Mouse (Mus musculus): ENCODE measurements around the gene Syne3. TPM values are rescaled to one million over a fixed set of nuclear protein-coding genes. Genes with fewer than 3 reads are reported as not detected.

The Syne3 gene
- total and polyA plus RNA-seq, 3 experiments, result 2.3 to 8.5 (median 7.0) TPM

GRCm38 (mm10) chr12:105022776-105023175, 13.2 kb upstream of the Syne3 start:
- H3K4me1 ChIP-seq (ENCODE audit: control insufficient read depth, insufficient read depth, low read length), result peaks cover 4% of the 10 kb centered on the region
- DNase-seq, result no peak
- WGBS, result 95% methylated on average over 9 of the region's 9 CpGs
- H3K27me3 ChIP-seq (ENCODE audit: control insufficient read depth, insufficient read depth, low read length), result no peaks in the 10 kb centered on the region
- no peak for TF ChIP-seq CTCF (IDR thresholded peaks at IDR 0.05)
- no peak for TF ChIP-seq POLR2A (IDR thresholded peaks at IDR 0.05; ENCODE audit: insufficient read depth, low read depth, low read length)
- no peak for TF ChIP-seq EP300 (IDR thresholded peaks at IDR 0.05; ENCODE audit: insufficient read depth, low read depth, low read length)
- no peaks in the 10 kb centered on the region for H3K79me2 ChIP-seq (replicated peaks; ENCODE audit: control insufficient read depth, insufficient read depth, low read length)
- H3K9ac ChIP-seq (ENCODE audit: low read depth, low read length), result no peak overlapping the region
- H3K27ac ChIP-seq, result no peak overlapping the region
- no peaks in the 10 kb centered on the region for H3K36me3 ChIP-seq (ENCODE audit: control insufficient read depth, insufficient read depth, low read length)
- no peak overlapping the region for H3K4me3 ChIP-seq
- intact Hi-C loops (cut with DNase I), result no loop called here

GRCm38 (mm10) chr12:105022141-105022540, 12.5 kb upstream of the Syne3 start:
- TF ChIP-seq POLR2A (IDR thresholded peaks at IDR 0.05; ENCODE audit: insufficient read depth, low read depth, low read length) (no peak), CTCF (IDR thresholded peaks at IDR 0.05) (no peak), EP300 (IDR thresholded peaks at IDR 0.05; ENCODE audit: insufficient read depth, low read depth, low read length) (no peak)
- no peaks in the 10 kb centered on the region for H3K79me2 ChIP-seq (replicated peaks; ENCODE audit: control insufficient read depth, insufficient read depth, low read length)
- H3K27ac ChIP-seq, result no peak overlapping the region
- peaks cover 3% of the 10 kb centered on the region for H3K4me1 ChIP-seq (ENCODE audit: control insufficient read depth, insufficient read depth, low read length)
- H3K9ac ChIP-seq (ENCODE audit: low read depth, low read length), result no peak overlapping the region
- 73% methylated on average over 7 of the region's 7 CpGs for WGBS
- no peaks in the 10 kb centered on the region for H3K36me3 ChIP-seq (ENCODE audit: control insufficient read depth, insufficient read depth, low read length)
- no peak overlapping the region for H3K4me3 ChIP-seq
- no peaks in the 10 kb centered on the region for H3K27me3 ChIP-seq (ENCODE audit: control insufficient read depth, insufficient read depth, low read length)
- DNase-seq, result no peak
- intact Hi-C loops (cut with DNase I), result no loop called here

GRCm38 (mm10) chr12:105021441-105022069, 11.9 kb upstream of the Syne3 start:
- DNase-seq, result no peak
- no peak overlapping the region for H3K9ac ChIP-seq (ENCODE audit: low read depth, low read length)
- no peaks in the 10 kb centered on the region for H3K79me2 ChIP-seq (replicated peaks; ENCODE audit: control insufficient read depth, insufficient read depth, low read length)
- no peak for TF ChIP-seq CTCF (IDR thresholded peaks at IDR 0.05)
- TF ChIP-seq EP300 (IDR thresholded peaks at IDR 0.05; ENCODE audit: insufficient read depth, low read depth, low read length), result no peak
- no peak for TF ChIP-seq POLR2A (IDR thresholded peaks at IDR 0.05; ENCODE audit: insufficient read depth, low read depth, low read length)
- no peaks in the 10 kb centered on the region for H3K36me3 ChIP-seq (ENCODE audit: control insufficient read depth, insufficient read depth, low read length)
- intact Hi-C loops (cut with DNase I), result no loop called here
- WGBS, result 70% methylated on average over 8 of the region's 8 CpGs
- H3K27me3 ChIP-seq (ENCODE audit: control insufficient read depth, insufficient read depth, low read length), result no peaks in the 10 kb centered on the region
- H3K27ac ChIP-seq, result no peak overlapping the region
- H3K4me1 ChIP-seq (ENCODE audit: control insufficient read depth, insufficient read depth, low read length), result peaks cover 3% of the 10 kb centered on the region
- H3K4me3 ChIP-seq, result no peak overlapping the region

- intact Hi-C loops (cut with DNase I), result no loop called here
- H3K4me3 ChIP-seq, result peak overlapping the region; percentile 34; the same call in 1 of the 2 replicates
- H3K36me3 ChIP-seq (ENCODE audit: control insufficient read depth, insufficient read depth, low read length), result no peaks in the 10 kb centered on the region
- WGBS, result 25% methylated on average over 19 of the region's 19 CpGs
- DNase-seq, result peak; percentile 77 to 86
- no peaks in the 10 kb centered on the region for H3K79me2 ChIP-seq (replicated peaks; ENCODE audit: control insufficient read depth, insufficient read depth, low read length)
- peaks cover 3% of the 10 kb centered on the region for H3K4me1 ChIP-seq (ENCODE audit: control insufficient read depth, insufficient read depth, low read length)
- H3K27ac ChIP-seq, result peak overlapping the region; percentile 69
- H3K27me3 ChIP-seq (ENCODE audit: control insufficient read depth, insufficient read depth, low read length), result no peaks in the 10 kb centered on the region
- peak overlapping the region; percentile 26 for H3K9ac ChIP-seq (ENCODE audit: low read depth, low read length)
- TF ChIP-seq CTCF (IDR thresholded peaks at IDR 0.05) (peak; percentile 52), POLR2A (IDR thresholded peaks at IDR 0.05; ENCODE audit: insufficient read depth, low read depth, low read length) (no peak; the same call in 1 of the 2 replicates)
Observed at GRCm38 (mm10) chr12:105019359-105020219, 10.0 kb upstream of the Syne3 start.

GRCm38 (mm10) chr12:105016639-105017038, 7.0 kb upstream of the Syne3 start:
- H3K27me3 ChIP-seq (ENCODE audit: control insufficient read depth, insufficient read depth, low read length), result no peaks in the 10 kb centered on the region
- DNase-seq, result no peak
- no peak overlapping the region for H3K4me3 ChIP-seq
- WGBS, result 80% methylated on average over 10 of the region's 10 CpGs
- H3K27ac ChIP-seq, result no peak overlapping the region
- H3K79me2 ChIP-seq (replicated peaks; ENCODE audit: control insufficient read depth, insufficient read depth, low read length), result no peaks in the 10 kb centered on the region
- intact Hi-C loops (cut with DNase I), result no loop called here
- H3K36me3 ChIP-seq (ENCODE audit: control insufficient read depth, insufficient read depth, low read length), result no peaks in the 10 kb centered on the region
- H3K4me1 ChIP-seq (ENCODE audit: control insufficient read depth, insufficient read depth, low read length), result peaks cover 7% of the 10 kb centered on the region
- TF ChIP-seq POLR2A (IDR thresholded peaks at IDR 0.05; ENCODE audit: insufficient read depth, low read depth, low read length) (no peak), EP300 (IDR thresholded peaks at IDR 0.05; ENCODE audit: insufficient read depth, low read depth, low read length) (no peak), CTCF (IDR thresholded peaks at IDR 0.05) (no peak)
- no peak overlapping the region for H3K9ac ChIP-seq (ENCODE audit: low read depth, low read length)

GRCm38 (mm10) chr12:105016199-105016598, 6.6 kb upstream of the Syne3 start:
- H3K79me2 ChIP-seq (replicated peaks; ENCODE audit: control insufficient read depth, insufficient read depth, low read length), result no peaks in the 10 kb centered on the region
- TF ChIP-seq EP300 (IDR thresholded peaks at IDR 0.05; ENCODE audit: insufficient read depth, low read depth, low read length), result no peak
- TF ChIP-seq POLR2A (IDR thresholded peaks at IDR 0.05; ENCODE audit: insufficient read depth, low read depth, low read length), result no peak
- no peak for DNase-seq
- H3K36me3 ChIP-seq (ENCODE audit: control insufficient read depth, insufficient read depth, low read length), result no peaks in the 10 kb centered on the region
- H3K27me3 ChIP-seq (ENCODE audit: control insufficient read depth, insufficient read depth, low read length), result no peaks in the 10 kb centered on the region
- H3K4me3 ChIP-seq, result no peak overlapping the region
- no peak overlapping the region for H3K9ac ChIP-seq (ENCODE audit: low read depth, low read length)
- intact Hi-C loops (cut with DNase I), result no loop called here
- 56% methylated on average over 4 of the region's 4 CpGs for WGBS
- no peak overlapping the region for H3K27ac ChIP-seq
- peaks cover 7% of the 10 kb centered on the region for H3K4me1 ChIP-seq (ENCODE audit: control insufficient read depth, insufficient read depth, low read length)
